Mouse (Mus musculus) midbrain, embryonic 16.5 days (tissue): ENCODE data around the gene Sh3bgrl2. TPM values are rescaled to one million over a fixed set of nuclear protein-coding genes. Genes with fewer than 3 reads are reported as not detected.

Source experiments
- ATAC-seq: fragments of 200-750 bp; cut with Nextera tagmentation; 2 replicates; pipeline ENCODE4 v1.8.0; 2017; ENCODE audit warnings: moderate TSS enrichment
- H3K27ac ChIP-seq: fragments of 300-500 bp; sonication (generic); 2 replicates; pipeline ENCODE4 v1.5.1; 2014; ENCODE audit warnings: mild to moderate bottlenecking, low read length, mixed read lengths
- H3K27me3 ChIP-seq: fragments of 300-500 bp; sonication (generic); 2 replicates; pipeline ENCODE4 v1.6.1; 2014; ENCODE audit warnings: low read depth, low read length, mixed read lengths; ENCODE audit not compliant: control insufficient read depth, insufficient read depth
- H3K36me3 ChIP-seq: fragments of 300-500 bp; sonication (generic); 2 replicates; pipeline ENCODE4 v1.6.1; 2014; ENCODE audit warnings: mild to moderate bottlenecking, low read length, moderate library complexity, mixed read lengths; ENCODE audit not compliant: control insufficient read depth, insufficient read depth
- H3K4me1 ChIP-seq: fragments of 300-500 bp; sonication (generic); 2 replicates; pipeline ENCODE4 v1.6.1; 2014; ENCODE audit warnings: mild to moderate bottlenecking, low read length, mixed read lengths; ENCODE audit not compliant: control insufficient read depth, insufficient read depth
- H3K4me2 ChIP-seq: fragments of 300-500 bp; sonication (generic); 2 replicates; pipeline ENCODE4 v1.6.1; 2014; ENCODE audit warnings: mild to moderate bottlenecking, low read length, mixed read lengths
- H3K4me3 ChIP-seq: fragments of 300-500 bp; sonication (generic); 2 replicates; pipeline ENCODE4 v1.5.1; 2014; ENCODE audit warnings: low read depth, mild to moderate bottlenecking, low read length, moderate library complexity, mixed read lengths
- H3K9ac ChIP-seq: fragments of 300-500 bp; sonication (generic); 2 replicates; pipeline ENCODE4 v1.6.1; 2014; ENCODE audit warnings: low read depth, low read length, mixed read lengths
- H3K9me3 ChIP-seq: fragments of 300-500 bp; sonication (generic); replicated peaks from 2 replicates; pipeline ENCODE4 v1.6.1; 2014; ENCODE audit warnings: mild to moderate bottlenecking, low read length, mixed read lengths; ENCODE audit not compliant: control insufficient read depth, poor library complexity, severe bottlenecking
- WGBS: fragments of 180-500 bp; shearing (Covaris S2); extraction: QIAGEN DNeasy Blood & Tissue Kit; methylation state at CpG from one replicate; pipeline ENCODE4 v1.1.7; 2014; 5-methylcytosine and 5-hydroxymethylcytosine counted together
- polyA plus RNA-seq: library from polyadenylated mRNA; unstranded; fragments of >200 nt; fragmentation: Nextera tagmentation; extraction: Ambion mirVana; gene quantifications from 2 replicates; pipeline ENCODE4 v1.2.1, GENCODE M21; 2015

The Sh3bgrl2 gene
- polyA plus RNA-seq, 1 experiment from 2014 or later, result 10.3 TPM

- H3K27me3 ChIP-seq, result no peaks in the 10 kb centered on the region
- H3K4me2 ChIP-seq, result no peak overlapping the region
- H3K4me1 ChIP-seq, result peaks cover 9% of the 10 kb centered on the region; the same call in 1 of the 2 replicates
- H3K9me3 ChIP-seq, result no peaks in the 10 kb centered on the region
- 89% methylated on average over 10 of the region's 10 CpGs for WGBS
- no peak for ATAC-seq
- no peaks in the 10 kb centered on the region for H3K36me3 ChIP-seq
- H3K4me3 ChIP-seq, result no peak overlapping the region
- no peak overlapping the region for H3K27ac ChIP-seq
- no peak overlapping the region for H3K9ac ChIP-seq
These were observed 43.8 kb downstream of the Sh3bgrl2 start for GRCm38 (mm10) chr9:83591848-83592456.

- no peaks in the 10 kb centered on the region for H3K9me3 ChIP-seq
- no peaks in the 10 kb centered on the region for H3K36me3 ChIP-seq
- peaks cover 9% of the 10 kb centered on the region; the same call in 1 of the 2 replicates for H3K4me1 ChIP-seq
- no peak overlapping the region for H3K27ac ChIP-seq
- H3K27me3 ChIP-seq, result no peaks in the 10 kb centered on the region
- no peak overlapping the region for H3K4me3 ChIP-seq
- WGBS, result 90% methylated on average over 5 of the region's 5 CpGs
- H3K9ac ChIP-seq, result no peak overlapping the region
- ATAC-seq, result no peak
- H3K4me2 ChIP-seq, result no peak overlapping the region
These were observed 45.7 kb downstream of the Sh3bgrl2 start for GRCm38 (mm10) chr9:83593811-83594210.

GRCm38 (mm10) chr9:83596132-83596531 lies 48.0 kb downstream of the Sh3bgrl2 start:
- H3K4me3 ChIP-seq, result no peak overlapping the region
- H3K27ac ChIP-seq, result no peak overlapping the region
- H3K4me1 ChIP-seq, result no peaks in the 10 kb centered on the region
- no peaks in the 10 kb centered on the region for H3K36me3 ChIP-seq
- no peak overlapping the region for H3K9ac ChIP-seq
- H3K4me2 ChIP-seq, result no peak overlapping the region
- ATAC-seq, result no peak
- H3K9me3 ChIP-seq, result no peaks in the 10 kb centered on the region
- H3K27me3 ChIP-seq, result no peaks in the 10 kb centered on the region
- WGBS, result 89% methylated on average over 6 of the region's 6 CpGs

GRCm38 (mm10) chr9:83596646-83597481 lies 48.7 kb downstream of the Sh3bgrl2 start:
- H3K4me3 ChIP-seq, result no peak overlapping the region
- no peak overlapping the region for H3K4me2 ChIP-seq
- WGBS, result 81% methylated on average over 13 of the region's 13 CpGs
- no peaks in the 10 kb centered on the region for H3K36me3 ChIP-seq
- H3K27me3 ChIP-seq, result no peaks in the 10 kb centered on the region
- ATAC-seq, result no peak
- H3K9me3 ChIP-seq, result no peaks in the 10 kb centered on the region
- H3K9ac ChIP-seq, result no peak overlapping the region
- no peak overlapping the region for H3K27ac ChIP-seq
- H3K4me1 ChIP-seq, result no peaks in the 10 kb centered on the region

- Histone ChIP-seq H3K27ac (no peak overlapping the region), H3K36me3 (no peaks in the 10 kb centered on the region), H3K27me3 (no peaks in the 10 kb centered on the region), H3K4me1 (no peaks in the 10 kb centered on the region), H3K9me3 (no peaks in the 10 kb centered on the region), H3K4me2 (no peak overlapping the region), H3K9ac (no peak overlapping the region), H3K4me3 (no peak overlapping the region)
- WGBS, result 62% methylated on average over 7 of the region's 7 CpGs
- ATAC-seq, result no peak
These were observed 49.9 kb downstream of the Sh3bgrl2 start for GRCm38 (mm10) chr9:83598047-83598446.

GRCm38 (mm10) chr9:83599505-83599904 lies 51.4 kb downstream of the Sh3bgrl2 start:
- Histone ChIP-seq H3K4me3 (no peak overlapping the region), H3K27me3 (no peaks in the 10 kb centered on the region), H3K4me2 (no peak overlapping the region), H3K36me3 (no peaks in the 10 kb centered on the region), H3K4me1 (no peaks in the 10 kb centered on the region), H3K9me3 (no peaks in the 10 kb centered on the region), H3K9ac (no peak overlapping the region), H3K27ac (0 out of 2 replicates have a peak overlapping the region, but pooled peaks have one; percentile 0)
- WGBS, result 68% methylated on average over 6 of the region's 6 CpGs
- no peak for ATAC-seq

- Histone ChIP-seq H3K4me2 (no peak overlapping the region), H3K4me3 (no peak overlapping the region), H3K9me3 (no peaks in the 10 kb centered on the region), H3K27ac (no peak overlapping the region), H3K27me3 (no peaks in the 10 kb centered on the region), H3K36me3 (no peaks in the 10 kb centered on the region), H3K9ac (no peak overlapping the region), H3K4me1 (no peaks in the 10 kb centered on the region)
- WGBS, result 66% methylated on average over 10 of the region's 10 CpGs
- no peak for ATAC-seq
These were observed 52.3 kb downstream of the Sh3bgrl2 start for GRCm38 (mm10) chr9:83600286-83601048.

GRCm38 (mm10) chr9:83602176-83602770 lies 54.1 kb downstream of the Sh3bgrl2 start:
- no peaks in the 10 kb centered on the region for H3K4me1 ChIP-seq
- ATAC-seq, result no peak
- no peak overlapping the region for H3K4me2 ChIP-seq
- H3K36me3 ChIP-seq, result no peaks in the 10 kb centered on the region
- no peak overlapping the region for H3K9ac ChIP-seq
- no peak overlapping the region for H3K27ac ChIP-seq
- no peak overlapping the region for H3K4me3 ChIP-seq
- H3K9me3 ChIP-seq, result no peaks in the 10 kb centered on the region
- H3K27me3 ChIP-seq, result no peaks in the 10 kb centered on the region
- WGBS, result 24% methylated on average over 6 of the region's 6 CpGs
